Mouse (Mus musculus): ENCODE results near the gene Ltbp3. TPM values are rescaled to one million over a fixed set of nuclear protein-coding genes. Genes with fewer than 3 reads are reported as not detected.

The Ltbp3 gene
- polyA plus RNA-seq, 1 experiment from 2014 or later = 52.3 TPM

- Histone ChIP-seq H3K4me2 (ENCODE audit: low read depth, low read length) (no peak overlapping the region), H3K36me3 (ENCODE audit: control insufficient read depth, insufficient read depth, low read length) (peaks cover 18% of the 10 kb centered on the region), H3K4me1 (replicated peaks; ENCODE audit: control insufficient read depth, insufficient read depth, low read length) (peaks cover 33% of the 10 kb centered on the region), H3K9ac (ENCODE audit: low read length) (no peak overlapping the region), H3K4me3 (ENCODE audit: low read length) (no peak overlapping the region), H3K27me3 (ENCODE audit: control insufficient read depth, insufficient read depth, low read depth, low read length) (no peaks in the 10 kb centered on the region), H3K27ac (ENCODE audit: low read length) (no peak overlapping the region), H3K9me3 (ENCODE audit: control insufficient read depth, low read length) (no peaks in the 10 kb centered on the region)
- ATAC-seq (ENCODE audit: low read depth) = no peak
- WGBS = 85% methylated on average over 7 of the region's 7 CpGs
Observed at GRCm38 (mm10) chr19:5722848-5723425, 17.8 kb upstream of the Ltbp3 start.

- H3K4me1 ChIP-seq (replicated peaks; ENCODE audit: control insufficient read depth, insufficient read depth, low read length) = peaks cover 41% of the 10 kb centered on the region
- H3K27me3 ChIP-seq (ENCODE audit: control insufficient read depth, insufficient read depth, low read depth, low read length) = no peaks in the 10 kb centered on the region
- no peaks in the 10 kb centered on the region for H3K9me3 ChIP-seq (ENCODE audit: control insufficient read depth, low read length)
- no peak for ATAC-seq (ENCODE audit: low read depth)
- H3K27ac ChIP-seq (ENCODE audit: low read length) = 0 out of 2 replicates have a peak overlapping the region, but pooled peaks have one; percentile 81
- peak overlapping the region; percentile 79 for H3K9ac ChIP-seq (ENCODE audit: low read length)
- H3K4me2 ChIP-seq (ENCODE audit: low read depth, low read length) = peak overlapping the region; percentile 63
- peak overlapping the region; percentile 53 for H3K4me3 ChIP-seq (ENCODE audit: low read length)
- WGBS = 62% methylated on average over 4 of the region's 4 CpGs
- peaks cover 18% of the 10 kb centered on the region for H3K36me3 ChIP-seq (ENCODE audit: control insufficient read depth, insufficient read depth, low read length)
Observed at GRCm38 (mm10) chr19:5723934-5724548, 16.7 kb upstream of the Ltbp3 start.

GRCm38 (mm10) chr19:5724549-5724941 is 16.2 kb upstream of the Ltbp3 start:
- H3K36me3 ChIP-seq (ENCODE audit: control insufficient read depth, insufficient read depth, low read length) = peaks cover 18% of the 10 kb centered on the region
- ATAC-seq (ENCODE audit: low read depth) = peak; percentile 5; the same call in 1 of the 2 replicates
- peak overlapping the region; percentile 63 for H3K4me2 ChIP-seq (ENCODE audit: low read depth, low read length)

GRCm38 (mm10) chr19:5725029-5725707 is 15.5 kb upstream of the Ltbp3 start:
- Histone ChIP-seq H3K36me3 (ENCODE audit: control insufficient read depth, insufficient read depth, low read length) (peaks cover 15% of the 10 kb centered on the region), H3K27ac (ENCODE audit: low read length) (peak overlapping the region; percentile 81), H3K4me3 (ENCODE audit: low read length) (peak overlapping the region; percentile 53), H3K4me1 (replicated peaks; ENCODE audit: control insufficient read depth, insufficient read depth, low read length) (peaks cover 45% of the 10 kb centered on the region), H3K4me2 (ENCODE audit: low read depth, low read length) (peak overlapping the region; percentile 63), H3K9ac (ENCODE audit: low read length) (peak overlapping the region; percentile 79), H3K27me3 (ENCODE audit: control insufficient read depth, insufficient read depth, low read depth, low read length) (no peaks in the 10 kb centered on the region), H3K9me3 (ENCODE audit: control insufficient read depth, low read length) (no peaks in the 10 kb centered on the region)
- WGBS = 61% methylated on average over 12 of the region's 12 CpGs
- ATAC-seq (ENCODE audit: low read depth) = peak; percentile 10

More at GRCm38 (mm10) chr19:5724549-5724941, 16.2 kb upstream of the Ltbp3 start:
- Histone ChIP-seq H3K27me3 (ENCODE audit: control insufficient read depth, insufficient read depth, low read depth, low read length) (no peaks in the 10 kb centered on the region), H3K9me3 (ENCODE audit: control insufficient read depth, low read length) (no peaks in the 10 kb centered on the region), H3K27ac (ENCODE audit: low read length) (peak overlapping the region; percentile 81), H3K9ac (ENCODE audit: low read length) (peak overlapping the region; percentile 79), H3K4me1 (replicated peaks; ENCODE audit: control insufficient read depth, insufficient read depth, low read length) (peaks cover 42% of the 10 kb centered on the region), H3K4me3 (ENCODE audit: low read length) (peak overlapping the region; percentile 53)
- 68% methylated on average over 7 of the region's 7 CpGs for WGBS

GRCm38 (mm10) chr19:5725767-5726515 is 14.8 kb upstream of the Ltbp3 start, which contains the start of gene Ehbp1l1:
Gene Ehbp1l1 (minus strand): TSS chr19:5726317.
- peaks cover 53% of the 10 kb centered on the region for H3K4me1 ChIP-seq (replicated peaks; ENCODE audit: control insufficient read depth, insufficient read depth, low read length)
- ATAC-seq (ENCODE audit: low read depth) = peak; percentile 64; the same call in 1 of the 2 replicates

GRCm38 (mm10) chr19:5726961-5727578 is 13.6 kb upstream of the Ltbp3 start:
- peak overlapping the region; percentile 57 for H3K9ac ChIP-seq (ENCODE audit: low read length)
- no peaks in the 10 kb centered on the region for H3K27me3 ChIP-seq (ENCODE audit: control insufficient read depth, insufficient read depth, low read depth, low read length)
- 0 out of 2 replicates have a peak, but pooled peaks cover 2% of the 10 kb centered on the region for H3K36me3 ChIP-seq (ENCODE audit: control insufficient read depth, insufficient read depth, low read length)
- H3K27ac ChIP-seq (ENCODE audit: low read length) = peak overlapping the region; percentile 66
- peaks cover 55% of the 10 kb centered on the region for H3K4me1 ChIP-seq (replicated peaks; ENCODE audit: control insufficient read depth, insufficient read depth, low read length)
- H3K9me3 ChIP-seq (ENCODE audit: control insufficient read depth, low read length) = no peaks in the 10 kb centered on the region
- H3K4me2 ChIP-seq (ENCODE audit: low read depth, low read length) = peak overlapping the region; percentile 94
- WGBS = 63% methylated on average over 15 of the region's 15 CpGs
- no peak for ATAC-seq (ENCODE audit: low read depth)
- H3K4me3 ChIP-seq (ENCODE audit: low read length) = peak overlapping the region; percentile 87

More at GRCm38 (mm10) chr19:5725767-5726515, 14.8 kb upstream of the Ltbp3 start, which contains the start of gene Ehbp1l1:
- no peaks in the 10 kb centered on the region for H3K27me3 ChIP-seq (ENCODE audit: control insufficient read depth, insufficient read depth, low read depth, low read length)
- H3K9ac ChIP-seq (ENCODE audit: low read length) = peak within 1 kb of the TSS; percentile 79
- peak within 1 kb of the TSS; percentile 81 for H3K27ac ChIP-seq (ENCODE audit: low read length)
- no peaks in the 10 kb centered on the region for H3K9me3 ChIP-seq (ENCODE audit: control insufficient read depth, low read length)
- WGBS = 7% methylated on average over 48 of the region's 49 CpGs
- peaks cover 10% of the 10 kb centered on the region for H3K36me3 ChIP-seq (ENCODE audit: control insufficient read depth, insufficient read depth, low read length)
- H3K4me2 ChIP-seq (ENCODE audit: low read depth, low read length) = peak within 1 kb of the TSS; percentile 94
- H3K4me3 ChIP-seq (ENCODE audit: low read length) = peak within 1 kb of the TSS; percentile 87

GRCm38 (mm10) chr19:5727701-5728100 is 13.0 kb upstream of the Ltbp3 start:
- no peaks in the 10 kb centered on the region for H3K9me3 ChIP-seq (ENCODE audit: control insufficient read depth, low read length)
- H3K27me3 ChIP-seq (ENCODE audit: control insufficient read depth, insufficient read depth, low read depth, low read length) = no peaks in the 10 kb centered on the region
- H3K4me1 ChIP-seq (replicated peaks; ENCODE audit: control insufficient read depth, insufficient read depth, low read length) = peaks cover 55% of the 10 kb centered on the region
- H3K4me3 ChIP-seq (ENCODE audit: low read length) = peak overlapping the region; percentile 87
- H3K27ac ChIP-seq (ENCODE audit: low read length) = peak overlapping the region; percentile 66
- peak overlapping the region; percentile 96 for H3K9ac ChIP-seq (ENCODE audit: low read length)
- H3K36me3 ChIP-seq (ENCODE audit: control insufficient read depth, insufficient read depth, low read length) = 0 out of 2 replicates have a peak, but pooled peaks cover 2% of the 10 kb centered on the region
- H3K4me2 ChIP-seq (ENCODE audit: low read depth, low read length) = peak overlapping the region; percentile 94
- ATAC-seq (ENCODE audit: low read depth) = no peak; the same call in 1 of the 2 replicates
- WGBS = 2% methylated on average over 14 of the region's 14 CpGs

- Histone ChIP-seq H3K27ac (ENCODE audit: low read length) (peak overlapping the region; percentile 90), H3K9ac (ENCODE audit: low read length) (peak overlapping the region; percentile 96), H3K4me1 (replicated peaks; ENCODE audit: control insufficient read depth, insufficient read depth, low read length) (peaks cover 55% of the 10 kb centered on the region), H3K4me2 (ENCODE audit: low read depth, low read length) (peak overlapping the region; percentile 94), H3K9me3 (ENCODE audit: control insufficient read depth, low read length) (no peaks in the 10 kb centered on the region), H3K27me3 (ENCODE audit: control insufficient read depth, insufficient read depth, low read depth, low read length) (no peaks in the 10 kb centered on the region), H3K4me3 (ENCODE audit: low read length) (peak overlapping the region; percentile 87), H3K36me3 (ENCODE audit: control insufficient read depth, insufficient read depth, low read length) (no peaks in the 10 kb centered on the region)
- 6% methylated on average over 37 of the region's 37 CpGs for WGBS
- peak; percentile 13 for ATAC-seq (ENCODE audit: low read depth)
Observed at GRCm38 (mm10) chr19:5728631-5729443, 11.9 kb upstream of the Ltbp3 start.
